Mouse (Mus musculus) E14TG2a.4 (cell line): ENCODE data around the gene Stmn1.

Source experiments
- H3K27me3 ChIP-seq: 2 replicates; pipeline ENCODE4 v1.6.1; 2014; ENCODE audit warnings: low read length, control low read depth; ENCODE audit not compliant: insufficient read depth
- H3K36me3 ChIP-seq: 2 replicates; pipeline ENCODE4 v1.6.1; 2014; ENCODE audit warnings: low read length, control low read depth; ENCODE audit not compliant: insufficient read depth
- H3K4me1 ChIP-seq: replicated peaks from 2 replicates; pipeline ENCODE4 v1.6.1; 2014; ENCODE audit warnings: low read depth, low read length, control low read depth
- H3K4me3 ChIP-seq: replicated peaks from 2 replicates; pipeline ENCODE4 v1.5.1; 2014; ENCODE audit warnings: mild to moderate bottlenecking, low read length
- H3K9me3 ChIP-seq: 2 replicates; pipeline ENCODE4 v1.6.1; 2014; ENCODE audit warnings: low read length, control low read depth
- CTCF ChIP-seq: conservative IDR thresholded peaks from 2 replicates; pipeline ENCODE4 v1.5.1; 2014; ENCODE audit warnings: low read length
- NANOG ChIP-seq: IDR thresholded peaks from 2 replicates; pipeline ENCODE4 v1.6.1; 2014; ENCODE audit warnings: borderline replicate concordance, low read length, mixed read lengths
- POU5F1 ChIP-seq: IDR thresholded peaks from 2 replicates; pipeline ENCODE4 v1.6.1; 2014; ENCODE audit warnings: low read length, borderline replicate concordance

The Stmn1 gene

GRCm38 (mm10) chr4:134510396-134510795 lies 42.3 kb downstream of the Stmn1 start:
- peaks cover 51% of the 10 kb centered on the region for H3K4me1 ChIP-seq
- peaks cover 13% of the 10 kb centered on the region for H3K27me3 ChIP-seq
- TF ChIP-seq POU5F1: no peak
- TF ChIP-seq NANOG: no peak
- no peak for TF ChIP-seq CTCF
- H3K36me3 ChIP-seq: peaks cover 15% of the 10 kb centered on the region
- no peaks in the 10 kb centered on the region for H3K9me3 ChIP-seq
- no peak overlapping the region for H3K4me3 ChIP-seq

- peaks cover 13% of the 10 kb centered on the region for H3K27me3 ChIP-seq
- peaks cover 15% of the 10 kb centered on the region for H3K36me3 ChIP-seq
- H3K4me3 ChIP-seq: peak within 1 kb of the TSS; percentile 87
- TF ChIP-seq NANOG (no peak), POU5F1 (no peak), CTCF (no peak)
- H3K9me3 ChIP-seq: no peaks in the 10 kb centered on the region
- H3K4me1 ChIP-seq: peaks cover 56% of the 10 kb centered on the region
Measured at GRCm38 (mm10) chr4:134510845-134511411, 42.8 kb downstream of the Stmn1 start, which contains the start of gene Aunip. Aunip (plus strand) TSS chr4:134510999.

- peak overlapping the region; percentile 87 for H3K4me3 ChIP-seq
- TF ChIP-seq POU5F1 (no peak), CTCF (no peak), NANOG (no peak)
Measured at GRCm38 (mm10) chr4:134511730-134512129, 43.6 kb downstream of the Stmn1 start.

GRCm38 (mm10) chr4:134512798-134513197 lies 44.7 kb downstream of the Stmn1 start:
- H3K27me3 ChIP-seq: peaks cover 3% of the 10 kb centered on the region
- H3K4me3 ChIP-seq: no peak overlapping the region
- H3K36me3 ChIP-seq: peaks cover 18% of the 10 kb centered on the region
- TF ChIP-seq NANOG (no peak), POU5F1 (no peak), CTCF (no peak)
- H3K9me3 ChIP-seq: no peaks in the 10 kb centered on the region
- H3K4me1 ChIP-seq: peaks cover 54% of the 10 kb centered on the region

More at GRCm38 (mm10) chr4:134511730-134512129, 43.6 kb downstream of the Stmn1 start:
- H3K27me3 ChIP-seq: peaks cover 13% of the 10 kb centered on the region
- peaks cover 56% of the 10 kb centered on the region for H3K4me1 ChIP-seq
- H3K36me3 ChIP-seq: peaks cover 15% of the 10 kb centered on the region
- no peaks in the 10 kb centered on the region for H3K9me3 ChIP-seq

- Histone ChIP-seq H3K36me3 (peaks cover 29% of the 10 kb centered on the region), H3K27me3 (no peaks in the 10 kb centered on the region), H3K4me3 (no peak overlapping the region; the same call in 1 of the 2 replicates), H3K9me3 (no peaks in the 10 kb centered on the region), H3K4me1 (peaks cover 57% of the 10 kb centered on the region)
- TF ChIP-seq CTCF (no peak), NANOG (no peak), POU5F1 (no peak)
Measured at GRCm38 (mm10) chr4:134514309-134514930, 46.3 kb downstream of the Stmn1 start.

GRCm38 (mm10) chr4:134515614-134516013 lies 47.5 kb downstream of the Stmn1 start:
- Histone ChIP-seq H3K4me1 (peaks cover 61% of the 10 kb centered on the region), H3K36me3 (peaks cover 36% of the 10 kb centered on the region), H3K9me3 (no peaks in the 10 kb centered on the region), H3K4me3 (no peak overlapping the region), H3K27me3 (no peaks in the 10 kb centered on the region)
- no peak for TF ChIP-seq POU5F1
- no peak for TF ChIP-seq CTCF
- TF ChIP-seq NANOG: no peak

- Histone ChIP-seq H3K36me3 (peaks cover 48% of the 10 kb centered on the region), H3K27me3 (no peaks in the 10 kb centered on the region), H3K4me1 (peaks cover 66% of the 10 kb centered on the region), H3K4me3 (peak overlapping the region; percentile 49), H3K9me3 (no peaks in the 10 kb centered on the region)
- no peak for TF ChIP-seq NANOG
- TF ChIP-seq POU5F1: no peak
- TF ChIP-seq CTCF: no peak
Measured at GRCm38 (mm10) chr4:134516981-134517380, 48.9 kb downstream of the Stmn1 start.

- H3K4me1 ChIP-seq: peaks cover 68% of the 10 kb centered on the region
- 0 out of 2 replicates have a peak overlapping the region, but pooled peaks have one; percentile 49 for H3K4me3 ChIP-seq
- no peaks in the 10 kb centered on the region for H3K9me3 ChIP-seq
- no peaks in the 10 kb centered on the region for H3K27me3 ChIP-seq
- TF ChIP-seq CTCF: no peak
- no peak for TF ChIP-seq NANOG
- TF ChIP-seq POU5F1: no peak
- peaks cover 51% of the 10 kb centered on the region for H3K36me3 ChIP-seq
Measured at GRCm38 (mm10) chr4:134517719-134518118, 49.6 kb downstream of the Stmn1 start.

GRCm38 (mm10) chr4:134518541-134518940 lies 50.4 kb downstream of the Stmn1 start:
- no peaks in the 10 kb centered on the region for H3K27me3 ChIP-seq
- peaks cover 55% of the 10 kb centered on the region for H3K36me3 ChIP-seq
- H3K4me3 ChIP-seq: no peak overlapping the region
- H3K9me3 ChIP-seq: no peaks in the 10 kb centered on the region
- H3K4me1 ChIP-seq: peaks cover 71% of the 10 kb centered on the region
- TF ChIP-seq POU5F1 (no peak), CTCF (no peak), NANOG (no peak)
